Mouse (Mus musculus) thymus, adult 2 months (tissue): ENCODE measurements around the gene Drap1. TPM values are rescaled to one million over a fixed set of nuclear protein-coding genes. Genes with fewer than 3 reads are reported as not detected.

Source experiments
- DNase-seq: peaks from one replicate; pipeline ENCODE4 v3.0.0; 2021
- H3K27ac ChIP-seq: fragments of 200-500 bp; 2 replicates; pipeline ENCODE4 v1.5.1; 2012; ENCODE audit warnings: low read length, control low read depth; ENCODE audit not compliant: control insufficient read depth, insufficient read depth
- H3K27me3 ChIP-seq: fragments of 200-500 bp; 2 replicates; pipeline ENCODE4 v1.6.1; 2012; ENCODE audit warnings: mild to moderate bottlenecking, low read length, moderate library complexity, mixed read lengths; ENCODE audit not compliant: control insufficient read depth, insufficient read depth
- H3K36me3 ChIP-seq: fragments of 200-500 bp; 2 replicates; pipeline ENCODE4 v1.6.1; 2012; ENCODE audit warnings: mild to moderate bottlenecking, low read length, moderate library complexity; ENCODE audit not compliant: control insufficient read depth, insufficient read depth
- H3K4me1 ChIP-seq: fragments of 200-500 bp; replicated peaks from 2 replicates; pipeline ENCODE4 v1.6.1; 2012; ENCODE audit warnings: low read length; ENCODE audit not compliant: control insufficient read depth, insufficient read depth
- H3K4me3 ChIP-seq: fragments of 200-500 bp; 2 replicates; pipeline ENCODE4 v1.5.1; 2012; ENCODE audit warnings: mild to moderate bottlenecking, low read length, control low read depth, moderate library complexity; ENCODE audit not compliant: control insufficient read depth, insufficient read depth
- CTCF ChIP-seq: fragments of 200-500 bp; IDR thresholded peaks from 2 replicates; pipeline ENCODE4 v1.5.1; 2012; ENCODE audit warnings: mild to moderate bottlenecking, control low read depth, low read length, moderate library complexity, borderline replicate concordance; ENCODE audit not compliant: control insufficient read depth, poor library complexity, insufficient read depth; ENCODE audit errors: extremely low read depth
- POLR2A ChIP-seq: fragments of 200-500 bp; IDR thresholded peaks from 2 replicates; pipeline ENCODE4 v1.6.1; 2012; ENCODE audit warnings: mild to moderate bottlenecking, low read length, control low read depth, moderate library complexity; ENCODE audit not compliant: control insufficient read depth, poor library complexity, insufficient read depth; ENCODE audit errors: extremely low read depth
- WGBS: fragments of 180-500 bp; shearing (Covaris S2); methylation state at CpG from one replicate; pipeline ENCODE4 v1.1.7; 2018; 5-methylcytosine and 5-hydroxymethylcytosine counted together
- polyA plus RNA-seq: library from polyadenylated mRNA; depleted of rRNA; stranded (reverse); fragments of >200 nt; gene quantifications from 2 replicates; pipeline ENCODE4 v1.2.3, GENCODE M21; 2012

Drap1 gene
- polyA plus RNA-seq, 1 experiment = 133 TPM

DNA sequence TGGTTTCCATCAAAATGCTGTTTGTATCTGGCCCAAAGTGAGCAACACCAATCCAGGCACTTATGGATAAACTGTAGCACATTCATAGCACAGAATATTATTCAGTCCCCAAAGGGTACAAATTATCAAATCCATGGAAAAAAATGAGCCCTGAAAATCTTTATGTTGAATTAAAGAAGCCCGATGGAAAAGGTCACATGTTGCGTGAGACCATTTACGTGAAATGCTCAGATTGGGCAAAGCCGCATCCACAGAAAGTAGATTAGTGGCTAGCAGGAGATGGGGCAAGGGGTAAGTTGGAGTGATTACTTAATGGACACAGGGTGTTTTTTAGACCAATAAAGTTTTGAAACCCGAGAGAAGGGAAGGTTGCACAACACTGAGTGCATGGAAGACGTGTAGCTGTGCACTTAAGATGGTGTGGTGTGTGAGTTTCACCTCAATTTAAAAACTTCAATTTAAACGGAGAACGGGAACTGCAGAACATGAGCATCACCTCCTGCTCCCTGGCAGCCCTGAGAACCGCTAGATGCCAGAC is 19.7 kb upstream of the Drap1 start:
- Histone ChIP-seq H3K4me1 (peaks cover 20% of the 10 kb centered on the region), H3K36me3 (no peaks in the 10 kb centered on the region), H3K4me3 (no peak overlapping the region), H3K27me3 (peaks cover 14% of the 10 kb centered on the region), H3K27ac (no peak overlapping the region)
- DNase-seq = no peak
- WGBS = 74% methylated on average over 9 of the region's 9 CpGs
- TF ChIP-seq POLR2A (no peak), CTCF (no peak)

DNA sequence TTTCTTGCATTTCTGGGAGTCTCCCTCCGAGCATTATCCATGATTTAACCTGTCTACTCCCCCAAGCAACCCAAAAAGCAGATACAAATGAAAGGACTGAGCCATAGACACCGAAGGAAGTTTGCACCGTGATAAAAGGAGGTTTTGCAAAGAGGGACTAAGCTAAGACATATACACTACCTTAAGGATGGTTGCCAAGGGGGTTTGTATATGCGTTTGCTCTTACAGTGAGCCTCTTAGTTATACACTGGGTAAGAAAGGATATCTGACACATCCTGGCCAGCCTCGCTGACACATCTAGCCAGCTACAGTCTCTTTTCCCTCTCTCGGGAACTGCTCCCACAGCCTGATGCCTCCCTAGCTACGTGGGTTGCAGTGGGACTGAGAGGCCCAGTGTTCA is 9.2 kb upstream of the Drap1 start:
- no peaks in the 10 kb centered on the region for H3K27me3 ChIP-seq
- peaks cover 35% of the 10 kb centered on the region for H3K4me1 ChIP-seq
- 63% methylated on average over 7 of the region's 7 CpGs for WGBS
- H3K4me3 ChIP-seq = no peak overlapping the region
- H3K36me3 ChIP-seq = no peaks in the 10 kb centered on the region
- TF ChIP-seq POLR2A (no peak), CTCF (no peak)
- DNase-seq = no peak
- H3K27ac ChIP-seq = peak overlapping the region; percentile 40

DNA sequence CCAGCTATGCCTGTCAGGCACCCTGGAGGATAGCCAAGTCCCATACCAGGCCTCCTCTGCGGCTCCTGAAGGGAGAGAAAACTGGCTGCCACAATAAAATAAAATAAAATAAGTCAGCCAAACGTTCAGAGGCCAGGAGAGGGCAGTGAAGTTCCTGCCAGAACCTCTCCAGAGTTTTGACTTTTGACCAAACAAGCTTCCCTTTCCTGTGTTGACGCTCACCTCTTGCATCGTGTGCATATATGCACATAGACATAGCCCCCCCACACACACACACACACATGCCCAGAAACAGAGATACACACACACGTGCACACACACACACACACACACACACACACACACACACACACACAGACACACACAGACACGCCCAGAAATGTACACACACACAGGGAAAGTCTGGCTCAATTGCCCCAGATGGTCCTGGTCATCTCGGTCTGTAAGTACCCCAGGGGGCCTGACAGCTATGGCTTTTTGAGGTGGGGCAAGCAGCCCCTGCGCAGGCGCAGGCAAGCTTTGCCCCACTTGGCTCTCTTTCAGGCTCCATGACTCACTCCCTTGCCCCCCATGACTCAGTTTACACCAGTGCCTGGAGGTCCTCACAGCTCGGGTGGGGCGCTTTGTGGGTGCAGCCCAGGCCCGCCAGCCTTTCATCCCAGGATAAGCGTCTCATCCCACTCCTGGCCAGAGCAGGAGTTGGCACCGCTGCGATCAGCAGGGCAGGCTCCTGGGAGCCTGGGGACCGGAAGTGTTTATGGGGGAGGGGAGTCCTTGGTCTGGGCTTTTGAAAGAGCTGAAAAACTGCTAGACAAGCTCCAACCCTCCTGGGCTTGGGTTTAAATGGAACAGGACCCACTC is 8.4 kb upstream of the Drap1 start:
- H3K27ac ChIP-seq = peak overlapping the region; percentile 40
- no peaks in the 10 kb centered on the region for H3K36me3 ChIP-seq
- H3K4me3 ChIP-seq = peak overlapping the region; percentile 55
- DNase-seq = peak; percentile 74
- peaks cover 35% of the 10 kb centered on the region for H3K4me1 ChIP-seq
- WGBS = 2% methylated on average over 16 of the region's 16 CpGs
- peak; percentile 66 for TF ChIP-seq POLR2A
- TF ChIP-seq CTCF = no peak; the same call in 1 of the 2 replicates
- H3K27me3 ChIP-seq = no peaks in the 10 kb centered on the region

DNA sequence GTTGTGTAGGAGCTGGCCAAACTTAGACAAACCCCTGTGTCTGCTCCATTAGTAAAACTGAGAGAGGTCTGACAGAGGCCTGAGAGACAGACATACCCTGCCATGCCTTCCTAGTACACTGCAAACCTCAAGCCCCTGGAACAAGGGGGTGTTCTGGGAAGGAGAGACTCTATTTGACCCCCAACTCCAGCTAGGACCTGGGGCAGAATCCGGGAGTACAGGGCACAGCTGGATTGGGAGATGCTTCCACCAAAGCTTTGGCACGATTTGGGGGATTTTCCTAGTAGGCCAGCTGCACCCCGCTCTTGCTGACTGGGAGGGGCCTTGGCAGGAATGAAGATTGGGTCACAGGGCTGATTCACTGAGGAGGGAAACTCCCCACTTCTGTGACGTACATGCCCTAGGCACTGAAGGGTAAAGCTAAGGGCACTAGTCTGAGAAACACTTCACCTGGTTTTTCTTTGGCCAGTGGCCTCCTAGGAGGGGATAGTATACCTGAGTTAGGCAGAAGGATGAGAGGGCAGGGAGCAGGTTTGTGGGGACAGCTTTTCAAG is 7.2 kb upstream of the Drap1 start:
- Histone ChIP-seq H3K27me3 (no peaks in the 10 kb centered on the region), H3K4me1 (peaks cover 36% of the 10 kb centered on the region)
- no peak for DNase-seq

DNA sequence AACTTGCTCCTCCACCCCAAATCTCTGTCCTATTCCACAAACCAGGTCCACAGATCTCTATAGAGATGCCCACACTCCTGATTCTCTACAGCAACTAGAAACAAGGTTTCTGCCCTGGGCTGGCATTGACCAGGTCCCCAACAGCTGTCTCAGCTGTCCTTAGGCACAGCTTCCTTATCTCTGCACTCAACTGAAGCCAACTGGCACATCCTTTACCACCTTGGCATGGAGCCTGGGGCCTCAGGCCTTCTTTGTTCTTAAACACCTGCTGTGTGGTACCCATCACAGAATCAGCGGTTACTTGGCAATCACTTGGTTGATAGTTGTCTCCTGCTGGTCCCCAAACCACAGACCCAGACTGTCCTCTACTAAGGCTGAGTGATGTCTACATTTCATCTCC is 5.6 kb upstream of the Drap1 start:
- WGBS = 2% methylated on average over 1 of the region's 1 CpGs
- Histone ChIP-seq H3K27ac (peak overlapping the region; percentile 35), H3K36me3 (0 out of 2 replicates have a peak, but pooled peaks cover 8% of the 10 kb centered on the region), H3K27me3 (no peaks in the 10 kb centered on the region), H3K4me3 (no peak overlapping the region), H3K4me1 (peaks cover 50% of the 10 kb centered on the region)
- DNase-seq = peak; percentile 25
- TF ChIP-seq POLR2A (no peak), CTCF (no peak)

More for the DNA sequence above, 7.2 kb upstream of the Drap1 start:
- H3K4me3 ChIP-seq = no peak overlapping the region
- 85% methylated on average over 4 of the region's 4 CpGs for WGBS
- no peak overlapping the region for H3K27ac ChIP-seq
- H3K36me3 ChIP-seq = 0 out of 2 replicates have a peak, but pooled peaks cover 2% of the 10 kb centered on the region
- no peak for TF ChIP-seq CTCF
- TF ChIP-seq POLR2A = no peak

DNA sequence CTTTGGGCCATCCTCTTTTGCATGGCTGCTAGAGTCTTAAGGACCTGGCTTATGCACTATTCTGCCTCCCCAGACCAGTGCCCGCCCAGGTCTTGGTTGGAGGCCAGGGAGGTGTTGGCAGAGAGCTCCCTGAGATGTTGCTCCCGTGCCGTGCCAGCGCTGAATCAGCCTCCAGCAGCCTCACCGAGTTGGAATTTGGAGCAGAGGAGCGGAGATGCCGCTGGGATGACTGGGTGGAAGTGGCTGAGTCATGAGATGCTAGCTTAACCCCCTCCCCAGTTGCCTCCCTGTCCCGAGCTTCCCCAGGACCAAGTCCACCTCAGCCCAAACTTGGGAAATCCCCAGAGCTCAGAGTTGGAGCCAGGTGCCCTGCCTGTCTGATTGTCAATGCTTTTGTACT is 5.0 kb upstream of the Drap1 start:
- DNase-seq = no peak
- Histone ChIP-seq H3K4me3 (no peak overlapping the region), H3K4me1 (peaks cover 50% of the 10 kb centered on the region), H3K27me3 (no peaks in the 10 kb centered on the region), H3K27ac (no peak overlapping the region), H3K36me3 (0 out of 2 replicates have a peak, but pooled peaks cover 8% of the 10 kb centered on the region)
- no peak for TF ChIP-seq CTCF
- TF ChIP-seq POLR2A = no peak
- 89% methylated on average over 8 of the region's 8 CpGs for whole genome bisulfite sequencing
